Mouse (Mus musculus): Measurements from ENCODE around the gene Bin2. TPM values are rescaled to one million over a fixed set of nuclear protein-coding genes. Genes with fewer than 3 reads are reported as not detected.

Bin2 gene
- polyA plus RNA-seq, 1 experiment from 2014 or later, result 18.2 TPM

GRCm38 (mm10) chr15:100654271-100654670, 15.1 kb downstream of the Bin2 start:
- no peak overlapping the region for H3K4me3 ChIP-seq (replicated peaks)
- H3K4me1 ChIP-seq (replicated peaks), result no peaks in the 10 kb centered on the region; the same call in 1 of the 2 replicates
- H3K36me3 ChIP-seq (replicated peaks), result peaks cover 6% of the 10 kb centered on the region; the same call in 1 of the 2 replicates
- no peak for ATAC-seq (ENCODE audit: insufficient read depth)
- no peaks in the 10 kb centered on the region for H3K9me3 ChIP-seq (replicated peaks)
- no peaks in the 10 kb centered on the region for H3K27me3 ChIP-seq
- WGBS (ENCODE audit: insufficient replicate concordance), result 56% methylated on average over 1 of the region's 1 CpGs
- no peak overlapping the region for H3K9ac ChIP-seq
- no peak overlapping the region for H3K27ac ChIP-seq (replicated peaks)
- H3K4me2 ChIP-seq, result no peak overlapping the region

GRCm38 (mm10) chr15:100651610-100652009, 17.7 kb downstream of the Bin2 start:
- H3K4me3 ChIP-seq (replicated peaks), result no peak overlapping the region
- H3K27ac ChIP-seq (replicated peaks), result no peak overlapping the region
- no peaks in the 10 kb centered on the region; the same call in 1 of the 2 replicates for H3K4me1 ChIP-seq (replicated peaks)
- 48% methylated on average over 9 of the region's 9 CpGs for WGBS (ENCODE audit: insufficient replicate concordance)
- no peak for ATAC-seq (ENCODE audit: insufficient read depth)
- no peaks in the 10 kb centered on the region for H3K27me3 ChIP-seq
- no peaks in the 10 kb centered on the region for H3K9me3 ChIP-seq (replicated peaks)
- no peak overlapping the region for H3K4me2 ChIP-seq
- H3K9ac ChIP-seq, result no peak overlapping the region
- H3K36me3 ChIP-seq (replicated peaks), result peaks cover 9% of the 10 kb centered on the region

GRCm38 (mm10) chr15:100650111-100650510, 19.2 kb downstream of the Bin2 start:
- no peaks in the 10 kb centered on the region; the same call in 1 of the 2 replicates for H3K4me1 ChIP-seq (replicated peaks)
- 78% methylated on average over 10 of the region's 10 CpGs for WGBS (ENCODE audit: insufficient replicate concordance)

GRCm38 (mm10) chr15:100646161-100646560, 23.2 kb downstream of the Bin2 start:
- ATAC-seq (ENCODE audit: insufficient read depth), result no peak
- H3K9me3 ChIP-seq (replicated peaks), result no peaks in the 10 kb centered on the region
- no peak overlapping the region for H3K27ac ChIP-seq (replicated peaks)
- no peaks in the 10 kb centered on the region for H3K4me1 ChIP-seq (replicated peaks)
- no peak overlapping the region for H3K4me3 ChIP-seq (replicated peaks)
- peaks cover 7% of the 10 kb centered on the region for H3K36me3 ChIP-seq (replicated peaks)
- no peaks in the 10 kb centered on the region for H3K27me3 ChIP-seq
- 74% methylated on average over 6 of the region's 6 CpGs for WGBS (ENCODE audit: insufficient replicate concordance)
- H3K4me2 ChIP-seq, result no peak overlapping the region
- H3K9ac ChIP-seq, result no peak overlapping the region

More at GRCm38 (mm10) chr15:100650111-100650510, 19.2 kb downstream of the Bin2 start:
- Histone ChIP-seq H3K27ac (replicated peaks) (no peak overlapping the region), H3K27me3 (no peaks in the 10 kb centered on the region), H3K9me3 (replicated peaks) (no peaks in the 10 kb centered on the region), H3K4me3 (replicated peaks) (no peak overlapping the region), H3K9ac (no peak overlapping the region), H3K4me2 (no peak overlapping the region), H3K36me3 (replicated peaks) (peaks cover 9% of the 10 kb centered on the region)
- ATAC-seq (ENCODE audit: insufficient read depth), result no peak

- Histone ChIP-seq H3K4me3 (replicated peaks) (no peak overlapping the region), H3K4me1 (replicated peaks) (0 out of 2 replicates have a peak, but pooled peaks cover 3% of the 10 kb centered on the region), H3K9me3 (replicated peaks) (no peaks in the 10 kb centered on the region), H3K36me3 (replicated peaks) (no peaks in the 10 kb centered on the region), H3K27me3 (peaks cover 18% of the 10 kb centered on the region), H3K27ac (replicated peaks) (no peak overlapping the region), H3K9ac (no peak overlapping the region), H3K4me2 (no peak overlapping the region)
- ATAC-seq (ENCODE audit: insufficient read depth), result no peak
- WGBS (ENCODE audit: insufficient replicate concordance), result 79% methylated on average over 7 of the region's 7 CpGs
Observed at GRCm38 (mm10) chr15:100642451-100642850, 26.9 kb downstream of the Bin2 start.

DNA sequence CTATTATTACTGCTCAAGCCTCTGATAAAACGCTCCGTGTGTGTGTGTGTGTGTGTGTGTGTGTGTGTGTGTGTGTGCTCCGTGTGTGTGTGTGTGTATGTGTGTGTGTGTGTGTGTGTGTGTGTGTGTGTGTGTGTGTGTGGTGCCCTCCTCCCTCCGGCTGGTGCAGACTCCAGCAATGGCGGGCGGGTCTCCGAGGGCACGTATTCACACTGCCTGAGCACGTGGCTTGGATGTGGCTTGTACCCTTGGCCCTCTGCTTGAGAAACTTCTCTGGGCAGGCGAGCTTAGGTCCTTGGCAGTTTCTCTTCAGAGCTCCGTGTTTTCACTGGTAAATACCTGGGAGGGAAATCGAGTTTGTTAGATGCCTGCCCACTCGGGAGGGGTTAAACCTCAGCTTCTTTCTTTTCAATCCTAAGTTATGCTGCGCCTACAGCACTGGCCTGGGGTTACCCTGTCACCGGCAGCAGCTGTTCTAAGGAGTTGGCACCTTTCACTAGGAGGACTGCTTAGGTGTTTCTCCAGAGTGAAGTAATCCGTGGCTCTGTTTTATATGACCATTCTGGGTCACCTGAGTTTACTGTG, 28.0 kb downstream of the Bin2 start:
- no peak for ATAC-seq (ENCODE audit: insufficient read depth)
- Histone ChIP-seq H3K4me2 (no peak overlapping the region), H3K9me3 (replicated peaks) (no peaks in the 10 kb centered on the region), H3K27ac (replicated peaks) (no peak overlapping the region), H3K36me3 (replicated peaks) (no peaks in the 10 kb centered on the region), H3K27me3 (peaks cover 29% of the 10 kb centered on the region), H3K4me3 (replicated peaks) (no peak overlapping the region), H3K9ac (no peak overlapping the region), H3K4me1 (replicated peaks) (peaks cover 14% of the 10 kb centered on the region)
- 74% methylated on average over 13 of the region's 16 CpGs for WGBS (ENCODE audit: insufficient replicate concordance)

DNA sequence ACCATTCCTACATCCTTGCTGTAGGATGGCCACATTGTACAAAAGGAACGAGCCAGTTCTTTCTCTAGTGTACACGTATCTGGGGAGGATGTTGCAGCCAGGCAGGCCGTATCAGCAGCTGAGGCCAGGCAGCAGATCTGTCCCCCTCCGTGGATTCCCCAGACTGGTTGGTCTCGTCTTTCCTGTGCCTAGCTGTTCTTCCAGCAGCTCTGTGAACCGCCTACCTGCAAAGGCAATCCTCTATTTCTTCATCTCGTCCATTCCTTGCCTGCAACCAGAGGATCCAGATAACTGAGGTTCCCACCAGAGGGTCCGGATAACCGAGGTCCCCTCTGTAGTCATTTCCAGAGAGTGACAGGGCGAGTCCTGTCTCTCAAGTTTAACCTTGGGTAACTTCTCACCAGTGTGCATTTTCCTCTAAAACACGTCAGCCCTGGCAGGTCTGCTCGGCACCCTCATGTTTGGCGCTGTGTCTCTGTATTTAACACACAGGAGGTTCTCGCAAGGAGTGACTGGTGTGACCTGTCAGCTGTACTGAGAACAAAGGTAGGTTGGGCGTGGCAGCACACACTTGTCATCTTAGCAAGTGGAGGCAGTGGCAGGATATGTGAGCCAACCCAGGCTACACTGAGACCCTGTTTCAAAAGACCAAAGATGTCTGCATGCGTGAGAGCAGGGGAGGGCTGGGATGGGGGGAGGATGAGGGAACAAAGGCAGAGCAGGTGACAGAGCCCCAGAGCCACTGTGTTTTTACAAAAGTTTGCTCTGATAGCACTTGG, 29.2 kb downstream of the Bin2 start:
- Histone ChIP-seq H3K4me2 (no peak overlapping the region), H3K4me3 (replicated peaks) (no peak overlapping the region), H3K27me3 (peaks cover 41% of the 10 kb centered on the region), H3K9me3 (replicated peaks) (no peaks in the 10 kb centered on the region), H3K9ac (no peak overlapping the region), H3K4me1 (replicated peaks) (peaks cover 22% of the 10 kb centered on the region), H3K27ac (replicated peaks) (no peak overlapping the region), H3K36me3 (replicated peaks) (no peaks in the 10 kb centered on the region)
- 65% methylated on average over 16 of the region's 16 CpGs for WGBS (ENCODE audit: insufficient replicate concordance)
- no peak for ATAC-seq (ENCODE audit: insufficient read depth)

DNA sequence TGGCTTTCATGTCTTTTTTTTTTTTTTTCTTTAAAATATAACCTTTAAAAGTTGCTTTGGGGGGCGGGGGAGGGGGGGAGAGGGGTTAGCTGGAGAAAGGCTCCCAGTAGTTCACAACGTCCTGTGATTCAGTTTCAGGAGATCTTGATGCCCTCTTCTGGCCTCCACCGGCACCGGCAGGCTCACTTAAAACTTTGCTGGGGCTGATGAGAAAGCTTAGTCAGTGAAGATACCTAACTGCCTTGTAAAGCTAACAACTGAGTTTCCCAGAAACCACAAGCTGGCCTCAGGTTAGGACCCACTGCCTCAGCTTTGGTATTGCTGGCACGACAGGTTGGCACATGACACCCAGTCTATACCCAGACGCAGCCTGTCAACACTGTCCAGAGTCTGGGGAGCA, 31.7 kb downstream of the Bin2 start:
- WGBS (ENCODE audit: insufficient replicate concordance), result 8% methylated on average over 6 of the region's 6 CpGs
- peaks cover 29% of the 10 kb centered on the region for H3K4me1 ChIP-seq (replicated peaks)
- H3K27ac ChIP-seq (replicated peaks), result no peak overlapping the region
- H3K4me3 ChIP-seq (replicated peaks), result peak overlapping the region; percentile 59; the same call in 1 of the 2 replicates
- peaks cover 60% of the 10 kb centered on the region for H3K27me3 ChIP-seq
- no peak overlapping the region for H3K9ac ChIP-seq
- ATAC-seq (ENCODE audit: insufficient read depth), result no peak
- no peaks in the 10 kb centered on the region for H3K9me3 ChIP-seq (replicated peaks)
- peak overlapping the region; percentile 71 for H3K4me2 ChIP-seq
- H3K36me3 ChIP-seq (replicated peaks), result no peaks in the 10 kb centered on the region

DNA sequence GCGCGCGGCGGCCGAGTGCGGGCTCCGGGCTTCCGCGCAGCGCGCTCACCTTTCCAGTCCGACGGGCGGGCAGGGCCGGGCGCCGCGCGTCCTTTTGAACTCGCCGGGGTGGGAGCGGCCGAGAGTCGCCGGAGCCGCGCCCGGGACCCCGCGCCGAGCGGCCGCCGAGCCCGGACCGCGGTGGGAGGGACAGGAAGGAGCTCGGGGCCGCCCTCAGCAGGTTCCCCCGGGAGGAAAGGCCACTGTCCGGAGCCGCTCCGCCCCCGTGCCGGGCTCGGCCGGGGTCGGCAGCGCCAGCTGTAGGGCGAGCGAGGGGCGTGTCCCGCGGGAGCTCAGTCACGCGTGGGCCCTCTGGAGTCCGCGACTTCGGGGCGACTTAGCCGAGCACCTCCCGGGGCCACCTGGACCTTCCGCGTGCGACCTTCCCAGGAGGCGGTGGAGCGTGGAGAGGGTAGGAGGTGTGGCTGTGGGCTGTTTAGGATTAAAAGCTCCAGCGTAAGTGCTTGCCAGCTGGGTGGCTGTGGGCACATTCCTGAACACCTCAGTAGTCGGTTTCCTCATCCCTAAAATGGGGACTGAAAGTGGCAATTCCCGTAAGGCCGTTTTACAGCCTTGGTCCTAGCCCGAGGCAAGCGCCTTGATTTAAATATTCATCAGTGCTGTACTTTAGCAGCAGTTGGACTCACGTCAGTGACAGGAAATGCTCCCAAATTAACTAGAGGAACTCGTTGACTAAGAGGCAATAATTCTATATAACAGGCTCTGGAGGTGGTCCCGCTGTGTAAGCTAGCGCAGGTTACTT, 32.5 kb downstream of the Bin2 start, which contains the start of gene Smagp:
Smagp (minus strand) TSS at position 241 of the 802 bp plus-strand sequence.
- Histone ChIP-seq H3K36me3 (replicated peaks) (no peaks in the 10 kb centered on the region), H3K27ac (replicated peaks) (peak within 1 kb of the TSS; percentile 24; the same call in 1 of the 2 replicates), H3K27me3 (peaks cover 60% of the 10 kb centered on the region), H3K4me1 (replicated peaks) (peaks cover 37% of the 10 kb centered on the region), H3K9me3 (replicated peaks) (no peaks in the 10 kb centered on the region), H3K4me2 (peak within 1 kb of the TSS; percentile 71), H3K9ac (peak within 1 kb of the TSS; percentile 35; the same call in 1 of the 2 replicates), H3K4me3 (replicated peaks) (peak within 1 kb of the TSS; percentile 59)
- ATAC-seq (ENCODE audit: insufficient read depth), result peak; percentile 56
- under 1% methylated on average over 77 of the region's 77 CpGs for WGBS (ENCODE audit: insufficient replicate concordance)

GRCm38 (mm10) chr15:100635851-100636645, 33.3 kb downstream of the Bin2 start:
- no peak for ATAC-seq (ENCODE audit: insufficient read depth)

More at GRCm38 (mm10) chr15:100635851-100636645, 33.3 kb downstream of the Bin2 start:
- H3K4me3 ChIP-seq (replicated peaks), result peak overlapping the region; percentile 59
- H3K9me3 ChIP-seq (replicated peaks), result no peaks in the 10 kb centered on the region
- H3K27me3 ChIP-seq, result peaks cover 60% of the 10 kb centered on the region
- H3K4me1 ChIP-seq (replicated peaks), result peaks cover 46% of the 10 kb centered on the region
- H3K4me2 ChIP-seq, result peak overlapping the region; percentile 71
- H3K9ac ChIP-seq, result peak overlapping the region; percentile 35; the same call in 1 of the 2 replicates
- 4% methylated on average over 38 of the region's 38 CpGs for WGBS (ENCODE audit: insufficient replicate concordance)
- no peaks in the 10 kb centered on the region for H3K36me3 ChIP-seq (replicated peaks)
- peak overlapping the region; percentile 24; the same call in 1 of the 2 replicates for H3K27ac ChIP-seq (replicated peaks)
